Mouse (Mus musculus) MEL (cell line): Measurements from ENCODE around the gene Snrpa. TPM values are rescaled to one million over a fixed set of nuclear protein-coding genes. Genes with fewer than 3 reads are reported as not detected.

Experiments
- DNase-seq: peaks from one replicate; pipeline ENCODE4 v3.0.0; 2011; ENCODE audit warnings: low read depth, low spot score
- H3K27ac ChIP-seq: 2 replicates; pipeline ENCODE4 v1.5.1; 2012; ENCODE audit warnings: low read depth, mild to moderate bottlenecking, control low read depth, low read length, moderate library complexity; ENCODE audit not compliant: control insufficient read depth
- H3K27me3 ChIP-seq, 2 experiments: fragments of 150-350 bp in 1 of 2; sonication (generic) in 1 of 2; 2 replicates each; pipeline ENCODE4 v1.6.1; 2012; ENCODE audit warnings: low read length in 2 of 2, mild to moderate bottlenecking in 2 of 2, improper control_type of control experiment in 1 of 2, moderate library complexity in 1 of 2; ENCODE audit not compliant: insufficient read depth in 2 of 2, control insufficient read depth in 1 of 2
- H3K36me3 ChIP-seq, 2 experiments: 2 replicates each; pipeline ENCODE4 v1.6.1; 2012 to 2014; ENCODE audit warnings: low read length in 2 of 2, improper control_type of control experiment in 1 of 2, inconsistent platforms in 1 of 2, mild to moderate bottlenecking in 1 of 2; ENCODE audit not compliant: insufficient read depth in 2 of 2, control insufficient read depth in 1 of 2
- H3K4me1 ChIP-seq, 2 experiments: fragments of 150-350 bp in 1 of 2; sonication (generic) in 1 of 2; 2 replicates each; pipeline ENCODE4 v1.6.1; 2012; ENCODE audit warnings: low read length in 2 of 2, improper control_type of control experiment in 1 of 2, mild to moderate bottlenecking in 1 of 2; ENCODE audit not compliant: insufficient read depth in 2 of 2, control insufficient read depth in 1 of 2
- H3K4me3 ChIP-seq, 2 experiments: fragments of 150-350 bp in 1 of 2; sonication (generic) in 1 of 2; 2 replicates each; pipeline ENCODE4 v1.5.1; 2012; ENCODE audit warnings: low read depth in 2 of 2, low read length in 2 of 2, mild to moderate bottlenecking in 2 of 2, moderate library complexity in 2 of 2, control low read depth in 1 of 2, improper control_type of control experiment in 1 of 2; ENCODE audit not compliant: control insufficient read depth in 1 of 2, insufficient read depth in 1 of 2
- H3K79me2 ChIP-seq: 2 replicates; pipeline ENCODE4 v1.6.1; 2012; ENCODE audit warnings: mild to moderate bottlenecking, low read length, moderate library complexity; ENCODE audit not compliant: control insufficient read depth, poor library complexity, insufficient read depth
- H3K9ac ChIP-seq: 2 replicates; pipeline ENCODE4 v1.6.1; 2012; ENCODE audit warnings: low read depth, mild to moderate bottlenecking, control low read depth, low read length, moderate library complexity; ENCODE audit not compliant: control insufficient read depth, poor library complexity, severe bottlenecking
- H3K9me3 ChIP-seq: fragments of 150-350 bp; sonication (generic); replicated peaks from 2 replicates; pipeline ENCODE4 v1.6.1; 2012; ENCODE audit warnings: mild to moderate bottlenecking, low read length, improper control_type of control experiment, moderate library complexity; ENCODE audit not compliant: insufficient read depth
- BHLHE40 ChIP-seq: IDR thresholded peaks from 2 replicates; pipeline ENCODE4 v1.6.1; 2012; ENCODE audit warnings: low read depth, mild to moderate bottlenecking, inconsistent platforms, low read length, improper control_type of control experiment, borderline replicate concordance
- CHD1 ChIP-seq: IDR thresholded peaks from 2 replicates; pipeline ENCODE4 v1.6.1; 2012; ENCODE audit warnings: low read depth, mild to moderate bottlenecking, inconsistent platforms, low read length, improper control_type of control experiment
- CHD2 ChIP-seq: IDR thresholded peaks from 2 replicates; pipeline ENCODE4 v1.6.1; 2011; ENCODE audit warnings: low read length, improper control_type of control experiment
- CTCF ChIP-seq, 3 experiments: IDR thresholded peaks in 2 of 3; conservative IDR thresholded peaks in 1 of 3; 2 replicates each; pipeline ENCODE4 v1.5.1; 2011 to 2012; ENCODE audit warnings: low read length in 3 of 3, low read depth in 2 of 3, mild to moderate bottlenecking in 2 of 3, improper control_type of control experiment in 1 of 3, inconsistent platforms in 1 of 3, mixed read lengths in 1 of 3, moderate library complexity in 1 of 3; ENCODE audit not compliant: control insufficient read depth in 1 of 3, insufficient read depth in 1 of 3, poor library complexity in 1 of 3, severe bottlenecking in 1 of 3
- E2F4 ChIP-seq: IDR thresholded peaks from 2 replicates; pipeline ENCODE4 v1.6.1; 2011; ENCODE audit warnings: low read depth, low read length, improper control_type of control experiment, borderline replicate concordance
- ELF1 ChIP-seq: IDR thresholded peaks from 2 replicates; pipeline ENCODE4 v1.6.1; 2014; ENCODE audit warnings: low read depth, mild to moderate bottlenecking, inconsistent platforms, low read length, improper control_type of control experiment, moderate library complexity
- EP300 ChIP-seq, 2 experiments: IDR thresholded peaks; 2 replicates each; pipeline ENCODE4 v1.6.1; 2011; ENCODE audit warnings: improper control_type of control experiment in 2 of 2, low read length in 2 of 2, low read depth in 1 of 2, mild to moderate bottlenecking in 1 of 2
- ETS1 ChIP-seq: IDR thresholded peaks from 2 replicates; pipeline ENCODE4 v1.6.1; 2012; ENCODE audit warnings: low read depth, mild to moderate bottlenecking, inconsistent platforms, low read length, improper control_type of control experiment, moderate library complexity
- GABPA ChIP-seq: IDR thresholded peaks from 2 replicates; pipeline ENCODE4 v1.6.1; 2012; ENCODE audit warnings: low read depth, mild to moderate bottlenecking, inconsistent platforms, low read length, improper control_type of control experiment, moderate library complexity
- GATA1 ChIP-seq: IDR thresholded peaks from 2 replicates; pipeline ENCODE4 v1.6.1; 2011; ENCODE audit warnings: low read depth, low read length, improper control_type of control experiment
- HCFC1 ChIP-seq: IDR thresholded peaks from 2 replicates; pipeline ENCODE4 v1.6.1; 2012; ENCODE audit warnings: low read depth, mild to moderate bottlenecking, inconsistent platforms, low read length, improper control_type of control experiment, moderate library complexity
- JUND ChIP-seq: IDR thresholded peaks from 2 replicates; pipeline ENCODE4 v1.6.1; 2011; ENCODE audit warnings: low read depth, mild to moderate bottlenecking, improper control_type of control experiment, low read length
- KAT2A ChIP-seq: conservative IDR thresholded peaks from 2 replicates; pipeline ENCODE4 v1.6.1; 2012; ENCODE audit warnings: low read depth, low read length, improper control_type of control experiment, inconsistent platforms
- MAFK ChIP-seq: IDR thresholded peaks from 2 replicates; pipeline ENCODE4 v1.6.1; 2011; ENCODE audit warnings: low read depth, mild to moderate bottlenecking, low read length, improper control_type of control experiment, borderline replicate concordance
- MAX ChIP-seq: IDR thresholded peaks from 2 replicates; pipeline ENCODE4 v1.6.1; 2011; ENCODE audit warnings: low read length, improper control_type of control experiment
- MEF2A ChIP-seq: IDR thresholded peaks from 2 replicates; pipeline ENCODE4 v1.6.1; 2014; ENCODE audit warnings: low read depth, mild to moderate bottlenecking, inconsistent platforms, low read length, improper control_type of control experiment; ENCODE audit not compliant: poor library complexity, insufficient replicate concordance, severe bottlenecking; ENCODE audit errors: extremely low read depth
- MYB ChIP-seq: IDR thresholded peaks from 2 replicates; pipeline ENCODE4 v1.6.1; 2011; ENCODE audit warnings: mild to moderate bottlenecking, low read depth, low read length, improper control_type of control experiment
- MYC ChIP-seq: IDR thresholded peaks from 2 replicates; pipeline ENCODE4 v1.6.1; 2011; ENCODE audit warnings: low read depth, mild to moderate bottlenecking, low read length, improper control_type of control experiment, moderate library complexity
- NELFE ChIP-seq: IDR thresholded peaks from 2 replicates; pipeline ENCODE4 v1.6.1; 2011; ENCODE audit warnings: low read depth, low read length, improper control_type of control experiment
- NRF1 ChIP-seq: IDR thresholded peaks from 2 replicates; pipeline ENCODE4 v1.6.1; 2014; ENCODE audit warnings: low read depth, mild to moderate bottlenecking, inconsistent platforms, low read length, improper control_type of control experiment, moderate library complexity; ENCODE audit not compliant: poor library complexity, insufficient read depth, severe bottlenecking
- POLR2A ChIP-seq, 2 experiments: IDR thresholded peaks; 2 replicates each; pipeline ENCODE4 v1.6.1; 2011 to 2012; ENCODE audit warnings: low read length in 2 of 2, mild to moderate bottlenecking in 2 of 2, control low read depth in 1 of 2, improper control_type of control experiment in 1 of 2, low read depth in 1 of 2, moderate library complexity in 1 of 2; ENCODE audit not compliant: control insufficient read depth in 1 of 2, insufficient read depth in 1 of 2, poor library complexity in 1 of 2
- POLR2AphosphoS5 ChIP-seq: IDR thresholded peaks from 2 replicates; pipeline ENCODE4 v1.6.1; 2012; ENCODE audit warnings: low read depth, borderline replicate concordance, mild to moderate bottlenecking, inconsistent platforms, low read length, moderate library complexity, mixed read lengths
- RAD21 ChIP-seq: IDR thresholded peaks from 2 replicates; pipeline ENCODE4 v1.6.1; 2011; ENCODE audit warnings: mild to moderate bottlenecking, low read depth, low read length, improper control_type of control experiment
- RCOR1 ChIP-seq: IDR thresholded peaks from 2 replicates; pipeline ENCODE4 v1.6.1; 2012; ENCODE audit warnings: low read depth, mild to moderate bottlenecking, inconsistent platforms, low read length, improper control_type of control experiment
- SIN3A ChIP-seq: IDR thresholded peaks from 2 replicates; pipeline ENCODE4 v1.6.1; 2012; ENCODE audit warnings: low read length, improper control_type of control experiment, inconsistent platforms
- SMC3 ChIP-seq: IDR thresholded peaks from 2 replicates; pipeline ENCODE4 v1.6.1; 2011; ENCODE audit warnings: low read depth, low read length, improper control_type of control experiment
- TAL1 ChIP-seq: IDR thresholded peaks from 2 replicates; pipeline ENCODE4 v1.6.1; 2012; ENCODE audit warnings: mild to moderate bottlenecking, inconsistent platforms, low read length, moderate library complexity, mixed read lengths
- TBP ChIP-seq: IDR thresholded peaks from 2 replicates; pipeline ENCODE4 v1.8.0; 2011; ENCODE audit warnings: low read depth, low read length, improper control_type of control experiment
- TCF12 ChIP-seq: IDR thresholded peaks from 2 replicates; pipeline ENCODE4 v1.6.1; 2014; ENCODE audit warnings: low read depth, mild to moderate bottlenecking, inconsistent platforms, low read length, improper control_type of control experiment, moderate library complexity
- UBTF ChIP-seq: IDR thresholded peaks from 2 replicates; pipeline ENCODE4 v1.6.1; 2012; ENCODE audit warnings: low read depth, mild to moderate bottlenecking, inconsistent platforms, low read length, improper control_type of control experiment, moderate library complexity, borderline replicate concordance; ENCODE audit not compliant: insufficient read depth
- USF1 ChIP-seq: IDR thresholded peaks from 2 replicates; pipeline ENCODE4 v1.6.1; 2014; ENCODE audit warnings: low read depth, mild to moderate bottlenecking, inconsistent platforms, low read length, improper control_type of control experiment, moderate library complexity
- USF2 ChIP-seq, 2 experiments: IDR thresholded peaks; 2 replicates each; pipeline ENCODE4 v1.6.1; 2011 to 2012; ENCODE audit warnings: improper control_type of control experiment in 2 of 2, low read length in 2 of 2, borderline replicate concordance in 1 of 2, inconsistent platforms in 1 of 2, low read depth in 1 of 2, mild to moderate bottlenecking in 1 of 2; ENCODE audit not compliant: insufficient read depth in 1 of 2
- ZKSCAN1 ChIP-seq: IDR thresholded peaks from 2 replicates; pipeline ENCODE4 v1.6.1; 2012; ENCODE audit warnings: low read depth, mild to moderate bottlenecking, inconsistent platforms, low read length, improper control_type of control experiment, moderate library complexity
- ZMIZ1 ChIP-seq: IDR thresholded peaks from 2 replicates; pipeline ENCODE4 v1.6.1; 2012; ENCODE audit warnings: low read depth, mild to moderate bottlenecking, inconsistent platforms, low read length, improper control_type of control experiment, moderate library complexity
- ZNF384 ChIP-seq: IDR thresholded peaks from 2 replicates; pipeline ENCODE4 v1.6.1; 2012; ENCODE audit warnings: low read depth, mild to moderate bottlenecking, inconsistent platforms, low read length, improper control_type of control experiment
- polyA plus RNA-seq, 2 experiments: library from polyadenylated mRNA; stranded (reverse) in 1 of 2; unstranded in 1 of 2; fragments of >175 nt in 1 of 2; fragments of >200 nt in 1 of 2; gene quantifications; 2 replicates each; pipeline versions ENCODE4 v1.2.1 to v1.2.4; 2012; ENCODE audit warnings: low replicate concordance in 2 of 2, low read depth in 1 of 2; ENCODE audit not compliant: insufficient read length in 2 of 2, insufficient read depth in 1 of 2, missing spikeins in 1 of 2
- total RNA-seq: library from RNA; depleted of rRNA; stranded (reverse); fragments of 300-350 nt; gene quantifications from 2 replicates; pipeline ENCODE4 v1.2.3, GENCODE M21; 2012

The Snrpa gene
- total and polyA plus RNA-seq, 3 experiments, result 128 to 310 TPM; not detected in 1

DNA sequence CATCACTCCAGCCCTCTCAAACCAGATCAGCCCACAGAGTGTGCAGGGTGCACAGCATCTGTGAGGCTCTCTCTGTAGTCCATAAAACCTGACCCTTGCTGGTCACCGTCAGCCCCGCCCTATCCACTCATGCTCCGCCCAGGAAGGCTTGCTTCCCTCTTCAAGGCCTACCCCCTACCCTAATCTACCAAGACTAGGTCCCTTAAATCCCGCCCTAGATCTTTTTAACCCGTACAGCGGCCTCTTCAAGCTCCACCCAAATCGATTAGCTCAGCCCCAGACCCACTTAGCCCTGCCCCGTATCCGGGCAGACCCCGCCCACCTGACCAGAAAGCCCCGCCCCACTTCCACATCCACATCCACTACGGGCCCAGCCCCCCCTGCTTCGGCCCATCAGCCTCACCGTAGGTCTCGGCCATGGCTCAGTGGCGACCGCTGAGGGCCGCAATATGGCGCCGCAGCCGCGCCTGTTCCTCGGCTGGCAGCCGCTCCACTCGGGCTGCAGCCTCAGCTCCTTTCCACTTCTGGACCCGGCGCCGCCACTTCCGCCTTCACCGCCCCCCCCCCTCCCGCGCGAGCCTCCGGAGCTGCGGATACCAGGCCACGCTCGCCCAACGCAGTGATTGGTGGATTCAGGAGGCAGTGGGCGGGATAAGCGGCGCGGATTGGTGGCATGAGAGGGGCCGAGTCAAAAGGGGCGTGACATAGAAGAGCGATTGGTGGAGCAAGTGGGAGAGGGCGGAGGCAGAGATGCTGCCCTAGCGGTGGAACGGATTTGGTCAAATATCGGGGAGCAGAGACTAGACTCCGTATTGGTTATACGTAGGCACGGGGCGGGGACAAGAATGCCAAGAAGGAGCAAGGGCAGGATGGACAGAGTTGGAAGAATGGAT lies 17.5 kb downstream of the Snrpa start, which contains the start of gene Rab4b:
TSS of gene Rab4b (minus strand) at position 573 of the 893 bp plus-strand sequence.
- no peaks in the 10 kb centered on the region for H3K27me3 ChIP-seq
- peak within 1 kb of the TSS; percentile 65 for H3K9ac ChIP-seq
- peaks cover 0 to 6% of the 10 kb centered on the region in 2 experiments; a peak in 2 of 4 replicates for H3K36me3 ChIP-seq
- no peaks in the 10 kb centered on the region; the same call in 1 of the 2 replicates for H3K79me2 ChIP-seq
- H3K4me3 ChIP-seq, result peak within 1 kb of the TSS; percentile 73 to 98
- no peaks in the 10 kb centered on the region for H3K9me3 ChIP-seq
- peak; percentile 100 for DNase-seq
- peaks cover 0 to 12% of the 10 kb centered on the region in 2 experiments; a peak in 3 of 4 replicates for H3K4me1 ChIP-seq
- H3K27ac ChIP-seq, result peak within 1 kb of the TSS; percentile 47
- TF ChIP-seq GATA1 (no peak), NELFE (peak; percentile 34), CTCF (IDR thresholded peaks at IDR 0.05 in 2 of 3, conservative IDR thresholded peaks at IDR 0.05 in 1 of 3; ENCODE audit: control insufficient read depth in 1 of 3, insufficient read depth in 1 of 3, low read depth in 2 of 3, low read length in 3 of 3, poor library complexity in 1 of 3, severe bottlenecking in 1 of 3) (peak; percentile 8 to 19 (median 10); a peak in 2 of 6 replicates), POLR2AphosphoS5 (no peak), TAL1 (no peak), MAFK (no peak), MYC (no peak), ZKSCAN1 (no peak), RCOR1 (no peak), KAT2A (no peak; the same call in 1 of the 2 replicates), MAX (no peak; the same call in 1 of the 2 replicates), MEF2A (no peak), USF2 (IDR thresholded peaks at IDR 0.05; ENCODE audit: borderline replicate concordance in 1 of 2, insufficient read depth in 1 of 2, low read depth in 1 of 2, low read length in 2 of 2) (no peak), UBTF (no peak), ZNF384 (no peak), JUND (no peak), ZMIZ1 (peak; percentile 55; the same call in 1 of the 2 replicates), MYB (no peak), RAD21 (no peak), NRF1 (no peak), CHD1 (no peak), E2F4 (no peak), ELF1 (peak; percentile 93), CHD2 (peak; percentile 88), TBP (no peak), BHLHE40 (no peak), SMC3 (no peak), EP300 (IDR thresholded peaks at IDR 0.05; ENCODE audit: low read depth in 1 of 2, low read length in 2 of 2) (no peak), POLR2A (IDR thresholded peaks at IDR 0.05; ENCODE audit: control insufficient read depth in 1 of 2, insufficient read depth in 1 of 2, low read depth in 1 of 2, low read length in 2 of 2, poor library complexity in 1 of 2) (peak in 1 of 2 experiments; percentile 62; a peak in 1 of 4 replicates), HCFC1 (peak; percentile 80), SIN3A (peak; percentile 82), ETS1 (peak; percentile 38; the same call in 1 of the 2 replicates), TCF12 (no peak), GABPA (no peak), USF1 (peak; percentile 71)
